Comparison of ENCODE assay signal across 8 mouse cellular contexts in the genomic region with DNA sequence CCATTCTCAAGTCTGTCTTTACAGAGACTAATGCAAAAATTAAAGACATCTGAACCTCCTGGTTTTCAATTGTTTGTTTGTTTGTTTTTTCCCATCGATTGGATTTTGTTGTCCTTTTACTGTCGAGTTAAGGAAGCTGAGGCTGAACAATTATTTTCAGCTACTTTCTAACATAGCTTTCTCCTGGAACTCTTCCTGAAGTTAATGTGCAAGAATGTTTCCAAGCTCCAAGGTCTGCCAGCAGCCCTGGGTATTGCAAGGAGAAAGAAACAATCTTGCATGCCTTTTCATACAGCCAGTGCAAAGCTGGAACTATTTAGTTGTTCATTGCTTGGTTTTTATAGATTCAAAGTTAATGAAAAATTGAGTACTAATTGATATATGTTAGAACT. TPM values are rescaled to one million over a fixed set of nuclear protein-coding genes. Genes with fewer than 3 reads are reported as not detected.
DNase-seq lines count a peak whose midpoint lies in the region; ATAC-seq and TF ChIP-seq lines count a peak whose summit lies in the region.

No protein-coding gene starts in this region.

- no peak for TF ChIP-seq CTCF in intestine, postnatal 0 days (IDR thresholded peaks at IDR 0.05; ENCODE audit: low read depth)

- H3K27me3 ChIP-seq in heart, embryonic 14.5 days (ENCODE audit: control insufficient read depth, insufficient read depth, low read length) = no peaks in the 10 kb centered on the region
- no peaks in the 10 kb centered on the region for H3K27me3 ChIP-seq in embryonic facial prominence, embryonic 11.5 days (ENCODE audit: control insufficient read depth, insufficient read depth, low read length)
- H3K27me3 ChIP-seq in intestine, postnatal 0 days (replicated peaks; ENCODE audit: control insufficient read depth, insufficient read depth, low read length) = no peaks in the 10 kb centered on the region
- no peaks in the 10 kb centered on the region for H3K27me3 ChIP-seq in midbrain, embryonic 16.5 days (ENCODE audit: control insufficient read depth, insufficient read depth, low read depth, low read length)

- no peak for DNase-seq in heart, postnatal 36 days
- no peak for DNase-seq in embryonic facial prominence, embryonic 11.5 days (ENCODE audit: low spot score)
- no peak for DNase-seq in urinary bladder, postnatal 4 days (ENCODE audit: low spot score in 2 of 2)
- no peak for DNase-seq in right cerebral cortex, postnatal 14 days

- H3K9me3 ChIP-seq in heart, embryonic 14.5 days (ENCODE audit: control insufficient read depth, low read length) = no peaks in the 10 kb centered on the region
- no peaks in the 10 kb centered on the region for H3K9me3 ChIP-seq in embryonic facial prominence, embryonic 11.5 days (replicated peaks; ENCODE audit: control insufficient read depth, low read length)
- no peaks in the 10 kb centered on the region for H3K9me3 ChIP-seq in intestine, postnatal 0 days (ENCODE audit: control insufficient read depth)
- H3K9me3 ChIP-seq in midbrain, embryonic 16.5 days (replicated peaks; ENCODE audit: control insufficient read depth, low read length, poor library complexity, severe bottlenecking) = no peaks in the 10 kb centered on the region

- peak overlapping the region; percentile 80 for H3K4me2 ChIP-seq in heart, embryonic 14.5 days (ENCODE audit: low read length)
- H3K4me2 ChIP-seq in embryonic facial prominence, embryonic 11.5 days (ENCODE audit: low read depth, low read length) = peak overlapping the region; percentile 57
- peak overlapping the region; percentile 79 for H3K4me2 ChIP-seq in intestine, postnatal 0 days (replicated peaks; ENCODE audit: low read depth)
- H3K4me2 ChIP-seq in midbrain, embryonic 16.5 days (ENCODE audit: low read length) = peak overlapping the region; percentile 86

- no peak for ATAC-seq in heart, embryonic 14.5 days (ENCODE audit: insufficient number of reproducible peaks, insufficient read depth, low FRiP score, low read depth)
- no peak for ATAC-seq in embryonic facial prominence, embryonic 11.5 days (replicated peaks; ENCODE audit: insufficient number of reproducible peaks, low FRiP score, low TSS enrichment, low read depth)
- no peak for ATAC-seq in intestine, postnatal 0 days
- ATAC-seq in midbrain, embryonic 16.5 days = no peak
- no peak for ATAC-seq in megakaryocyte progenitor cell, adult 5-6 weeks (replicated peaks; ENCODE audit: poor library complexity)

- H3K36me3 ChIP-seq in heart, embryonic 14.5 days (ENCODE audit: control insufficient read depth, insufficient read depth, low read length) = no peaks in the 10 kb centered on the region
- no peaks in the 10 kb centered on the region for H3K36me3 ChIP-seq in embryonic facial prominence, embryonic 11.5 days (replicated peaks; ENCODE audit: control insufficient read depth, insufficient read depth, low read depth, low read length)
- H3K36me3 ChIP-seq in intestine, postnatal 0 days (ENCODE audit: control insufficient read depth, insufficient read depth) = no peaks in the 10 kb centered on the region
- H3K36me3 ChIP-seq in midbrain, embryonic 16.5 days (ENCODE audit: control insufficient read depth, insufficient read depth, low read length) = no peaks in the 10 kb centered on the region

- peak overlapping the region; percentile 77 to 99 for H3K4me3 ChIP-seq in heart, embryonic 14.5 days (ENCODE audit: control insufficient read depth in 1 of 2, insufficient read depth in 1 of 2, low read depth in 1 of 2, low read length in 2 of 2)
- peak overlapping the region; percentile 45 for H3K4me3 ChIP-seq in embryonic facial prominence, embryonic 11.5 days (ENCODE audit: low read depth, low read length)
- peak overlapping the region; percentile 67 for H3K4me3 ChIP-seq in intestine, postnatal 0 days (ENCODE audit: low read depth, low read length)
- peak overlapping the region; percentile 71 for H3K4me3 ChIP-seq in midbrain, embryonic 16.5 days (ENCODE audit: low read depth, low read length)

- H3K27ac ChIP-seq in heart, embryonic 14.5 days (replicated peaks in 1 of 2; ENCODE audit: control insufficient read depth in 1 of 2, insufficient read depth in 1 of 2, low read depth in 2 of 2, low read length in 2 of 2) = peak overlapping the region; percentile 89 to 97
- no peak overlapping the region for H3K27ac ChIP-seq in embryonic facial prominence, embryonic 11.5 days (replicated peaks; ENCODE audit: low read depth, low read length)
- peak overlapping the region; percentile 92 for H3K27ac ChIP-seq in intestine, postnatal 0 days (ENCODE audit: low read depth, low read length)
- H3K27ac ChIP-seq in midbrain, embryonic 16.5 days (ENCODE audit: low read length) = peak overlapping the region; percentile 61

- 16% methylated on average over 2 of the region's 2 CpGs for WGBS in heart, embryonic 14.5 days
- 31% methylated on average over 2 of the region's 2 CpGs for WGBS in embryonic facial prominence, embryonic 11.5 days
- WGBS in intestine, postnatal 0 days = 5% methylated on average over 2 of the region's 2 CpGs
- 38% methylated on average over 2 of the region's 2 CpGs for WGBS in midbrain, embryonic 16.5 days

- peak overlapping the region; percentile 86 for H3K9ac ChIP-seq in heart, embryonic 14.5 days (ENCODE audit: low read length)
- peak overlapping the region; percentile 74 for H3K9ac ChIP-seq in embryonic facial prominence, embryonic 11.5 days (replicated peaks; ENCODE audit: low read length)
- H3K9ac ChIP-seq in intestine, postnatal 0 days (ENCODE audit: low read depth, low read length) = peak overlapping the region; percentile 70
- peak overlapping the region; percentile 79 for H3K9ac ChIP-seq in midbrain, embryonic 16.5 days (ENCODE audit: low read depth, low read length)

- intact Hi-C loops in heart, postnatal 36 days (cut with DNase I) = no loop called here

- peaks cover 2 to 23% of the 10 kb centered on the region in 2 experiments for H3K4me1 ChIP-seq in heart, embryonic 14.5 days (ENCODE audit: control insufficient read depth in 2 of 2, insufficient read depth in 2 of 2, low read length in 2 of 2)
- H3K4me1 ChIP-seq in embryonic facial prominence, embryonic 11.5 days (ENCODE audit: control insufficient read depth, insufficient read depth, low read length) = no peaks in the 10 kb centered on the region
- H3K4me1 ChIP-seq in intestine, postnatal 0 days (replicated peaks; ENCODE audit: control insufficient read depth, insufficient read depth, low read length) = 0 out of 2 replicates have a peak, but pooled peaks cover 3% of the 10 kb centered on the region
- peaks cover 3% of the 10 kb centered on the region; the same call in 1 of the 2 replicates for H3K4me1 ChIP-seq in midbrain, embryonic 16.5 days (ENCODE audit: control insufficient read depth, insufficient read depth, low read length)

RNA-seq across cellular contexts. Expression of a gene that starts 0.6 kb away (rescaled TPM):
- polyA plus RNA-seq in heart, embryonic 14.5 days (2014; fragmentation: Nextera tagmentation; extraction: Ambion mirVana) = 45.9 and 47.9 TPM in 2 replicates
- total RNA-seq in heart, postnatal 36 days (2021) = 1 to 10 TPM; 5.1 to 6.5 TPM
- polyA plus RNA-seq in embryonic facial prominence, embryonic 11.5 days (2014; fragmentation: Nextera tagmentation; extraction: Ambion mirVana) = 19.0 and 19.3 TPM in 2 replicates
- polyA plus RNA-seq in intestine, postnatal 0 days (2015; fragmentation: Nextera tagmentation; extraction: Ambion mirVana) = 90.1 and 96.5 TPM in 2 replicates
- 9.3 and 10.2 TPM in 2 replicates for polyA plus RNA-seq in midbrain, embryonic 16.5 days (2015; fragmentation: Nextera tagmentation; extraction: Ambion mirVana)
- 5.2 and 6.1 TPM in 2 replicates for total RNA-seq in megakaryocyte progenitor cell, adult 5-6 weeks (2015)
- total RNA-seq in megakaryocyte progenitor cell, adult 5-6 weeks (2017) = 11.7 and 13.1 TPM in 2 replicates
